ENCODE assay signal across 8 mouse cellular contexts in the genomic region with DNA sequence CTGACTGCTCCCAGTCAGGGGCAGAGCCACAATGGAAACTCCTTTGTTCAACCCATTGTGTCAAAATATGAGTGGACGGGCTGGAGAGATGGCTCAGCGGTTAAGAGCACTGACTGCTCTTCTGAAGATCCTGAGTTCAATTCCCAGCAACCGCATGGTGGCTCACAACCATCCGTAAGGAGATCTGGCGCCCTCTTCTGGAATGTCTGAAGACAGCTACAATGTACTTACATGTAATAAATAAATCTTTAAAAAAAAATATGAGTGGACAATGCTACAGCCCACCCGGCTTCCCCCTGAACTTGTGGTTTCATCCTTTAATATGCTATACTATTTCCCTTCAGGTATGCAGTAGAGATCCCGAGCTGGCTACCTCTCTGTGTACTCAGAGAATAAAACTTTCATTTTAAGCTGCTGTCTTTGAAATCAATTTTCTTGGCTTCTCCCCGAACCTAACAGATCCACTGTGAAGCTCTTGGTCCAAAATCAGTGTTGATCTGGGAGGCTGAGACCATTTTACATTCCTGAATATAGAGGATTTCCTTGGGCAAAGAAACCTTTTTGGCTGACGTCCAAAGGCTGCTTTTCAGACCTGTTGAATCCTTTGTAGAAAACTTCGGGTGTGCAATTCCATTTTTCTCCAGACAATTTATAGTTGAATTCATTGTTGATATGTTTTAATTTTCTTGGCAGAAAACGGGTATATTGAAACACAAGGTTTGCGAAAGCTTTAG. TPM values are rescaled to one million over a fixed set of nuclear protein-coding genes. Genes with fewer than 3 reads are reported as not detected.
DNase-seq lines count a peak whose midpoint lies in the region; ATAC-seq and TF ChIP-seq lines count a peak whose summit lies in the region.

No protein-coding gene starts in this region.

- H3K27me3 ChIP-seq in hindbrain, embryonic 14.5 days (ENCODE audit: control insufficient read depth, insufficient read depth, low read length) = no peaks in the 10 kb centered on the region
- no peaks in the 10 kb centered on the region for H3K27me3 ChIP-seq in liver, embryonic 15.5 days
- H3K27me3 ChIP-seq in small intestine, adult 2 months (ENCODE audit: control insufficient read depth, insufficient read depth, low read length) = no peaks in the 10 kb centered on the region

- H3K9me3 ChIP-seq in hindbrain, embryonic 14.5 days (ENCODE audit: control insufficient read depth, low read length) = 0 out of 2 replicates have a peak, but pooled peaks cover 4% of the 10 kb centered on the region
- no peaks in the 10 kb centered on the region for H3K9me3 ChIP-seq in liver, embryonic 15.5 days (replicated peaks)

- H3K36me3 ChIP-seq in hindbrain, embryonic 14.5 days (replicated peaks; ENCODE audit: control insufficient read depth, insufficient read depth) = peaks cover 29% of the 10 kb centered on the region
- H3K36me3 ChIP-seq in liver, embryonic 15.5 days (replicated peaks) = 0 out of 2 replicates have a peak, but pooled peaks cover 6% of the 10 kb centered on the region
- peaks cover 6% of the 10 kb centered on the region; the same call in 1 of the 2 replicates for H3K36me3 ChIP-seq in small intestine, adult 2 months (ENCODE audit: control insufficient read depth, insufficient read depth, low read length)

- ATAC-seq in hindbrain, embryonic 14.5 days (ENCODE audit: low FRiP score) = no peak
- no peak for ATAC-seq in liver, embryonic 15.5 days (ENCODE audit: insufficient read depth)

- H3K27ac ChIP-seq in hindbrain, embryonic 14.5 days = 0 out of 2 replicates have a peak overlapping the region, but pooled peaks have one; percentile 68
- no peak overlapping the region for H3K27ac ChIP-seq in liver, embryonic 15.5 days (replicated peaks)
- no peak overlapping the region for H3K27ac ChIP-seq in small intestine, adult 2 months (ENCODE audit: insufficient read depth, low read depth, low read length)

- H3K9ac ChIP-seq in hindbrain, embryonic 14.5 days = peak overlapping the region; percentile 65
- peak overlapping the region; percentile 77; the same call in 1 of the 2 replicates for H3K9ac ChIP-seq in liver, embryonic 15.5 days

- WGBS in hindbrain, embryonic 14.5 days = 73% methylated on average over 12 of the region's 12 CpGs
- WGBS in liver, embryonic 15.5 days (ENCODE audit: insufficient replicate concordance) = 50% methylated on average over 12 of the region's 12 CpGs
- WGBS in small intestine, adult 2 months = 53% methylated on average over 12 of the region's 12 CpGs

- H3K4me1 ChIP-seq in hindbrain, embryonic 14.5 days (replicated peaks; ENCODE audit: control insufficient read depth, insufficient read depth, low read length) = peaks cover 9% of the 10 kb centered on the region
- peaks cover 13% of the 10 kb centered on the region for H3K4me1 ChIP-seq in liver, embryonic 15.5 days (replicated peaks)
- H3K4me1 ChIP-seq in small intestine, adult 2 months (ENCODE audit: control insufficient read depth, insufficient read depth, insufficient read length, low read length) = peaks cover 4% of the 10 kb centered on the region; the same call in 1 of the 2 replicates

- peak overlapping the region; percentile 65 for H3K4me3 ChIP-seq in hindbrain, embryonic 14.5 days (replicated peaks; ENCODE audit: low read length)
- peak overlapping the region; percentile 83 for H3K4me3 ChIP-seq in liver, embryonic 15.5 days (replicated peaks)
- H3K4me3 ChIP-seq in small intestine, adult 2 months (ENCODE audit: low read depth, low read length) = no peak overlapping the region

- peak; percentile 38; the same call in 1 of the 2 replicates for TF ChIP-seq CTCF in small intestine, adult 2 months (IDR thresholded peaks at IDR 0.05; ENCODE audit: extremely low read depth, insufficient read length, insufficient replicate concordance, low read depth, low read length)

- H3K4me2 ChIP-seq in hindbrain, embryonic 14.5 days (replicated peaks) = peak overlapping the region; percentile 76
- peak overlapping the region; percentile 74 for H3K4me2 ChIP-seq in liver, embryonic 15.5 days

- TF ChIP-seq POLR2A in small intestine, adult 2 months (IDR thresholded peaks at IDR 0.05; ENCODE audit: low read depth, low read length) = no peak

- DNase-seq in testis, postnatal 10 days (ENCODE audit: low spot score) = peak; percentile 43
- no peak for DNase-seq in testis, postnatal 14 days (ENCODE audit: low spot score)
- DNase-seq in embryo, embryonic 10.5 days (ENCODE audit: low spot score) = peak; percentile 35
- peak; percentile 46 for DNase-seq in hindbrain, embryonic 14.5 days (ENCODE audit: low spot score)
- DNase-seq in urinary bladder, postnatal 4 days (ENCODE audit: low spot score in 2 of 2) = no peak
- DNase-seq in Muller cell, postnatal 12 days (ENCODE audit: inconsistent ontology term) = no peak

RNA-seq across cellular contexts. Expression of gene Zfp952, which starts 0.8 kb away (rescaled TPM):
- 20.2 and 23.5 TPM in 2 replicates for polyA plus RNA-seq in hindbrain, embryonic 14.5 days (2014; fragmentation: Nextera tagmentation; extraction: Ambion mirVana)
- 2.5 and 3.0 TPM in 2 replicates for polyA plus RNA-seq in liver, embryonic 15.5 days (2015; fragmentation: Nextera tagmentation; extraction: Ambion mirVana)
- polyA plus RNA-seq in small intestine, adult 2 months (2012; rRNA removed) = 0.65 and 0.79 TPM in 2 replicates

RNA-seq across cellular contexts. Expression of gene Zfp472, which starts 26.5 kb away (rescaled TPM):
- 8.5 and 8.9 TPM in 2 replicates for polyA plus RNA-seq in hindbrain, embryonic 14.5 days (2014; fragmentation: Nextera tagmentation; extraction: Ambion mirVana)
- polyA plus RNA-seq in liver, embryonic 15.5 days (2015; fragmentation: Nextera tagmentation; extraction: Ambion mirVana) = 3.9 and 4.2 TPM in 2 replicates
- polyA plus RNA-seq in small intestine, adult 2 months (2012; rRNA removed) = 0.18 and 0.25 TPM in 2 replicates

RNA-seq across cellular contexts. Expression of gene Zfp763, which starts 41.1 kb away (rescaled TPM):
- polyA plus RNA-seq in hindbrain, embryonic 14.5 days (2014; fragmentation: Nextera tagmentation; extraction: Ambion mirVana) = 29.1 and 31.2 TPM in 2 replicates
- 2.2 and 2.3 TPM in 2 replicates for polyA plus RNA-seq in liver, embryonic 15.5 days (2015; fragmentation: Nextera tagmentation; extraction: Ambion mirVana)
- polyA plus RNA-seq in small intestine, adult 2 months (2012; rRNA removed) = 0.05 and 0.09 TPM in 2 replicates

RNA-seq across cellular contexts. Expression of gene Cyp4f13, which starts 44.9 kb away (rescaled TPM):
- polyA plus RNA-seq in hindbrain, embryonic 14.5 days (2014; fragmentation: Nextera tagmentation; extraction: Ambion mirVana) = 9.4 and 10.1 TPM in 2 replicates
- 6.7 and 8.2 TPM in 2 replicates for polyA plus RNA-seq in liver, embryonic 15.5 days (2015; fragmentation: Nextera tagmentation; extraction: Ambion mirVana)
- 45.0 and 112 TPM in 2 replicates for polyA plus RNA-seq in small intestine, adult 2 months (2012; rRNA removed)

Comparison
In these comparisons a context has a peak if more than half of its experiments do, and no peak if none do; other contexts are left out.
1. DNase-seq: peak in testis, postnatal 10 days (single experiment), embryo, embryonic 10.5 days (single experiment) and hindbrain, embryonic 14.5 days (single experiment); none in testis, postnatal 14 days (single experiment), urinary bladder, postnatal 4 days (0 of 2) and Muller cell, postnatal 12 days (single experiment).